Mouse (Mus musculus): ENCODE measurements around the gene Glyctk. TPM values are rescaled to one million over a fixed set of nuclear protein-coding genes. Genes with fewer than 3 reads are reported as not detected.

Gene Glyctk
- 9.1 and 10.2 TPM in 2 replicates for polyA plus RNA-seq (2016; fragmentation: Nextera tagmentation; extraction: Ambion mirVana)

- Histone ChIP-seq H3K9me3 (no peaks in the 10 kb centered on the region), H3K4me1 (peaks cover 37% of the 10 kb centered on the region), H3K4me2 (no peak within 1 kb of the TSS), H3K36me3 (replicated peaks) (peaks cover 11% of the 10 kb centered on the region; the same call in 1 of the 2 replicates), H3K27ac (0 out of 2 replicates have a peak within 1 kb of the TSS, but pooled peaks have one; percentile 5), H3K4me3 (replicated peaks) (no peak within 1 kb of the TSS), H3K27me3 (peaks cover 12% of the 10 kb centered on the region), H3K9ac (peak within 1 kb of the TSS; percentile 13; the same call in 1 of the 2 replicates)
- WGBS = 85% methylated on average over 6 of the region's 6 CpGs
- ATAC-seq (ENCODE audit: low FRiP score) = no peak
Observed at GRCm38 (mm10) chr9:106158037-106158491, at the start of gene Glyctk. TSS of gene Glyctk (minus strand) at chr9:106158138.

GRCm38 (mm10) chr9:106206515-106206914, 48.6 kb upstream of the Glyctk start:
- Histone ChIP-seq H3K27ac (no peak overlapping the region), H3K9ac (no peak overlapping the region), H3K27me3 (0 out of 2 replicates have a peak, but pooled peaks cover 4% of the 10 kb centered on the region), H3K4me2 (no peak overlapping the region), H3K4me3 (replicated peaks) (no peak overlapping the region), H3K4me1 (peaks cover 39% of the 10 kb centered on the region), H3K36me3 (replicated peaks) (no peaks in the 10 kb centered on the region; the same call in 1 of the 2 replicates), H3K9me3 (no peaks in the 10 kb centered on the region)
- no peak for ATAC-seq (ENCODE audit: low FRiP score)
- 90% methylated on average over 2 of the region's 2 CpGs for WGBS

GRCm38 (mm10) chr9:106205713-106206290, 47.9 kb upstream of the Glyctk start:
- WGBS = 80% methylated on average over 7 of the region's 7 CpGs
- Histone ChIP-seq H3K4me3 (replicated peaks) (no peak overlapping the region), H3K9ac (no peak overlapping the region), H3K9me3 (no peaks in the 10 kb centered on the region), H3K27me3 (0 out of 2 replicates have a peak, but pooled peaks cover 5% of the 10 kb centered on the region), H3K4me1 (peaks cover 32% of the 10 kb centered on the region), H3K36me3 (replicated peaks) (no peaks in the 10 kb centered on the region; the same call in 1 of the 2 replicates), H3K27ac (no peak overlapping the region), H3K4me2 (no peak overlapping the region)
- ATAC-seq (ENCODE audit: low FRiP score) = no peak

GRCm38 (mm10) chr9:106203990-106204851, 46.3 kb upstream of the Glyctk start:
- Histone ChIP-seq H3K27me3 (0 out of 2 replicates have a peak, but pooled peaks cover 5% of the 10 kb centered on the region), H3K9ac (0 out of 2 replicates have a peak overlapping the region, but pooled peaks have one; percentile 75), H3K4me2 (peak overlapping the region; percentile 69), H3K9me3 (no peaks in the 10 kb centered on the region), H3K27ac (no peak overlapping the region), H3K4me3 (replicated peaks) (peak overlapping the region; percentile 63; the same call in 1 of the 2 replicates), H3K4me1 (peaks cover 38% of the 10 kb centered on the region), H3K36me3 (replicated peaks) (no peaks in the 10 kb centered on the region; the same call in 1 of the 2 replicates)
- ATAC-seq (ENCODE audit: low FRiP score) = no peak
- WGBS = 87% methylated on average over 7 of the region's 7 CpGs

- Histone ChIP-seq H3K4me2 (peak within 1 kb of the TSS; percentile 69), H3K27ac (peak within 1 kb of the TSS; percentile 64), H3K9ac (peak within 1 kb of the TSS; percentile 75), H3K36me3 (replicated peaks) (no peaks in the 10 kb centered on the region), H3K4me3 (replicated peaks) (peak within 1 kb of the TSS; percentile 63), H3K27me3 (0 out of 2 replicates have a peak, but pooled peaks cover 5% of the 10 kb centered on the region), H3K9me3 (no peaks in the 10 kb centered on the region), H3K4me1 (peaks cover 49% of the 10 kb centered on the region)
- WGBS = 2% methylated on average over 61 of the region's 61 CpGs
- peak; percentile 88 for ATAC-seq (ENCODE audit: low FRiP score)
Observed at GRCm38 (mm10) chr9:106202819-106203636, 45.1 kb upstream of the Glyctk start, which contains the start of gene Twf2. TSS of gene Twf2 (plus strand) at chr9:106203108.

- Histone ChIP-seq H3K27ac (no peak overlapping the region), H3K9me3 (no peaks in the 10 kb centered on the region), H3K27me3 (0 out of 2 replicates have a peak, but pooled peaks cover 7% of the 10 kb centered on the region), H3K4me3 (replicated peaks) (no peak overlapping the region), H3K36me3 (replicated peaks) (no peaks in the 10 kb centered on the region), H3K4me1 (peaks cover 55% of the 10 kb centered on the region), H3K4me2 (peak overlapping the region; percentile 69), H3K9ac (no peak overlapping the region)
- no peak for ATAC-seq (ENCODE audit: low FRiP score)
- WGBS = 85% methylated on average over 3 of the region's 3 CpGs
Observed at GRCm38 (mm10) chr9:106201895-106202294, 44.0 kb upstream of the Glyctk start.

- Histone ChIP-seq H3K9ac (peak within 1 kb of the TSS; percentile 75), H3K4me3 (replicated peaks) (peak within 1 kb of the TSS; percentile 73), H3K4me2 (peak within 1 kb of the TSS; percentile 75), H3K27me3 (0 out of 2 replicates have a peak, but pooled peaks cover 7% of the 10 kb centered on the region), H3K27ac (no peak within 1 kb of the TSS), H3K4me1 (peaks cover 42% of the 10 kb centered on the region), H3K36me3 (replicated peaks) (peaks cover 10% of the 10 kb centered on the region), H3K9me3 (no peaks in the 10 kb centered on the region)
- 43% methylated on average over 18 of the region's 18 CpGs for WGBS
- ATAC-seq (ENCODE audit: low FRiP score) = peak; percentile 0; the same call in 1 of the 2 replicates
Observed at GRCm38 (mm10) chr9:106199535-106200272, 41.8 kb upstream of the Glyctk start, which contains the start of gene Ppm1m. TSS of gene Ppm1m (minus strand) at chr9:106199746.

- H3K9ac ChIP-seq = peak overlapping the region; percentile 75
- H3K36me3 ChIP-seq (replicated peaks) = peaks cover 16% of the 10 kb centered on the region
- H3K27ac ChIP-seq = no peak overlapping the region
- ATAC-seq (ENCODE audit: low FRiP score) = peak; percentile 63
- under 1% methylated on average over 49 of the region's 51 CpGs for WGBS
- peaks cover 36% of the 10 kb centered on the region for H3K4me1 ChIP-seq
- H3K4me2 ChIP-seq = peak overlapping the region; percentile 75
- peak overlapping the region; percentile 73 for H3K4me3 ChIP-seq (replicated peaks)
- 0 out of 2 replicates have a peak, but pooled peaks cover 7% of the 10 kb centered on the region for H3K27me3 ChIP-seq
- H3K9me3 ChIP-seq = no peaks in the 10 kb centered on the region
Observed at GRCm38 (mm10) chr9:106198962-106199458, 41.1 kb upstream of the Glyctk start.

- 0 out of 2 replicates have a peak, but pooled peaks cover 7% of the 10 kb centered on the region for H3K27me3 ChIP-seq
- no peak for ATAC-seq (ENCODE audit: low FRiP score)
- no peak overlapping the region for H3K4me2 ChIP-seq
- no peak overlapping the region for H3K27ac ChIP-seq
- no peak overlapping the region for H3K9ac ChIP-seq
- 93% methylated on average over 9 of the region's 9 CpGs for WGBS
- H3K36me3 ChIP-seq (replicated peaks) = peaks cover 23% of the 10 kb centered on the region
- no peaks in the 10 kb centered on the region for H3K9me3 ChIP-seq
- 0 out of 2 replicates have a peak overlapping the region, but pooled peaks have one; percentile 8 for H3K4me3 ChIP-seq (replicated peaks)
- H3K4me1 ChIP-seq = peaks cover 27% of the 10 kb centered on the region
Observed at GRCm38 (mm10) chr9:106197732-106198131, 39.8 kb upstream of the Glyctk start.

GRCm38 (mm10) chr9:106197081-106197713, 39.3 kb upstream of the Glyctk start:
- no peak overlapping the region for H3K4me3 ChIP-seq (replicated peaks)
- no peak overlapping the region for H3K27ac ChIP-seq
- H3K4me1 ChIP-seq = peaks cover 25% of the 10 kb centered on the region
- H3K27me3 ChIP-seq = 0 out of 2 replicates have a peak, but pooled peaks cover 7% of the 10 kb centered on the region
- no peak overlapping the region for H3K9ac ChIP-seq
- H3K4me2 ChIP-seq = no peak overlapping the region
- WGBS = 89% methylated on average over 3 of the region's 3 CpGs
- peaks cover 28% of the 10 kb centered on the region for H3K36me3 ChIP-seq (replicated peaks)
- H3K9me3 ChIP-seq = no peaks in the 10 kb centered on the region
- ATAC-seq (ENCODE audit: low FRiP score) = no peak
